Mouse (Mus musculus): ENCODE measurements around the gene Hsf3.

- TF ChIP-seq POLR2A (IDR thresholded peaks at IDR 0.05; ENCODE audit: insufficient read depth, low read depth, low read length) (no peak), CTCF (IDR thresholded peaks at IDR 0.05; ENCODE audit: insufficient read depth, low read depth, low read length) (no peak)
Measured at GRCm38 (mm10) chrX:96455149-96455548, 945 bp downstream of the Hsf3 start, which contains the start of gene Heph.

Data from olfactory bulb, adult 2 months (tissue).